19 mouse cellular contexts compared by ENCODE assay signal in genomic region chr3:32644751-32645150, GRCm38 (mm10).
DNase-seq lines count a peak whose midpoint lies in the region.
"Had no signal": no experiment of that assay in that cellular context is flagged by ENCODE, and none has a peak within 500 bp of the region (broad histone marks: within the 10 kb centered on the region; RNA-seq: fewer than 3 reads in every experiment).

No protein-coding gene starts in this region.

- DNase-seq in ES-CJ7 (ENCODE audit: low read depth, low spot score) (peak; percentile 30), R1 (ENCODE audit: low read depth, low spot score) (peak; percentile 87), ZHBTc4 (ENCODE audit: low read depth, low spot score) (peak; percentile 85)
- no peak for DNase-seq in right cerebral cortex, adult 18-20 months
- no peak for DNase-seq in cerebellum, adult 9-11 months
- DNase-seq in heart, adult 11 months, result no peak
- DNase-seq: adrenal gland, adult 2 months; adrenal gland, adult 8-10 months; adrenal gland, postnatal 10 days; adrenal gland, postnatal 14 days; adrenal gland, postnatal 25 days; adrenal gland, postnatal 36 days; B cell, adult 2 months; cerebellum, adult 11 months; cerebellum, adult 11-12 months; cerebellum, adult 18-20 months; cerebellum, adult 2 months; cerebellum, adult 8-10 months; cerebellum, adult 9-10 months had no signal

Comparison
In these comparisons a context has a peak if more than half of its experiments do, and no peak if none do; other contexts are left out.
1. DNase-seq: peak in ES-CJ7 (single experiment), R1 (single experiment) and ZHBTc4 (single experiment); none in right cerebral cortex, adult 18-20 months (single experiment), cerebellum, adult 9-11 months (single experiment) and heart, adult 11 months (single experiment).